Mouse (Mus musculus) hindbrain, postnatal 0 days (tissue): Measurements from ENCODE around the gene Pid1. TPM values are rescaled to one million over a fixed set of nuclear protein-coding genes. Genes with fewer than 3 reads are reported as not detected.

ENCODE experiments used
- ATAC-seq: fragments of 200-750 bp; cut with Nextera tagmentation; 2 replicates; pipeline ENCODE4 v1.8.0; 2017; ENCODE audit warnings: mild to moderate bottlenecking, moderate TSS enrichment, moderate library complexity
- DNase-seq: peaks from one replicate; pipeline ENCODE4 v3.0.0-alpha.2; 2015; ENCODE audit warnings: low spot score
- H3K27ac ChIP-seq: fragments of 300-500 bp; sonication (generic); 2 replicates; pipeline ENCODE4 v1.5.1; 2014; ENCODE audit warnings: mild to moderate bottlenecking
- H3K27me3 ChIP-seq: fragments of 300-500 bp; sonication (generic); 2 replicates; pipeline ENCODE4 v1.6.1; 2014; ENCODE audit warnings: low read length, mixed read lengths; ENCODE audit not compliant: insufficient read depth
- H3K36me3 ChIP-seq: fragments of 300-500 bp; sonication (generic); 2 replicates; pipeline ENCODE4 v1.6.1; 2014; ENCODE audit warnings: low read length, mixed read lengths; ENCODE audit not compliant: insufficient read depth
- H3K4me1 ChIP-seq: fragments of 300-500 bp; sonication (generic); 2 replicates; pipeline ENCODE4 v1.6.1; 2014; ENCODE audit warnings: antibody characterized with exemption, low read length, mixed read lengths; ENCODE audit not compliant: insufficient read depth
- H3K4me2 ChIP-seq: fragments of 300-500 bp; sonication (generic); 2 replicates; pipeline ENCODE4 v1.6.1; 2014; ENCODE audit warnings: low read depth, mild to moderate bottlenecking, low read length, moderate library complexity, mixed read lengths
- H3K4me3 ChIP-seq: fragments of 300-500 bp; sonication (generic); 2 replicates; pipeline ENCODE4 v1.5.1; 2014; ENCODE audit warnings: low read length
- H3K9ac ChIP-seq: fragments of 300-500 bp; sonication (generic); replicated peaks from 2 replicates; pipeline ENCODE4 v1.6.1; 2014; ENCODE audit warnings: mild to moderate bottlenecking, low read length, moderate library complexity, mixed read lengths
- H3K9me3 ChIP-seq: fragments of 300-500 bp; sonication (generic); 2 replicates; pipeline ENCODE4 v1.6.1; 2016; ENCODE audit warnings: low read length, mixed read lengths
- CTCF ChIP-seq: IDR thresholded peaks from 2 replicates; pipeline ENCODE4 v1.5.1; 2016; ENCODE audit warnings: antibody characterized with exemption, control low read depth, low read depth
- WGBS: fragments of 180-500 bp; shearing (Covaris S2); extraction: QIAGEN DNeasy Blood & Tissue Kit; methylation state at CpG from one replicate; pipeline ENCODE4 v1.1.7; 2014; 5-methylcytosine and 5-hydroxymethylcytosine counted together
- polyA plus RNA-seq: library from polyadenylated mRNA; unstranded; fragments of >200 nt; fragmentation: Nextera tagmentation; extraction: Ambion mirVana; gene quantifications from 2 replicates; pipeline ENCODE4 v1.2.1, GENCODE M21; 2015
- total RNA-seq: library from RNA; depleted of rRNA; stranded (reverse); fragments of >200 nt; gene quantifications from 2 replicates; pipeline ENCODE4 v1.2.3, GENCODE M21; 2014

Pid1 gene
- total and polyA plus RNA-seq, 2 experiments from 2014 or later, result 71.1 to 74.9 TPM

- Histone ChIP-seq H3K4me1 (peaks cover 8% of the 10 kb centered on the region; the same call in 1 of the 2 replicates), H3K36me3 (0 out of 2 replicates have a peak, but pooled peaks cover 7% of the 10 kb centered on the region), H3K9ac (no peak overlapping the region), H3K4me3 (no peak overlapping the region), H3K27ac (no peak overlapping the region), H3K4me2 (no peak overlapping the region), H3K9me3 (no peaks in the 10 kb centered on the region), H3K27me3 (no peaks in the 10 kb centered on the region)
- WGBS, result 83% methylated on average over 1 of the region's 1 CpGs
- no peak for DNase-seq
- no peak for TF ChIP-seq CTCF
- ATAC-seq, result no peak
Measured at GRCm38 (mm10) chr1:84382709-84383108, 18.7 kb upstream of the Pid1 start.

GRCm38 (mm10) chr1:84382064-84382463, 18.1 kb upstream of the Pid1 start:
- ATAC-seq (no peak), DNase-seq (no peak)
- H3K27ac ChIP-seq, result no peak overlapping the region
- no peak for TF ChIP-seq CTCF
- H3K9ac ChIP-seq, result no peak overlapping the region
- 98% methylated on average over 5 of the region's 5 CpGs for whole genome bisulfite sequencing
- H3K9me3 ChIP-seq, result no peaks in the 10 kb centered on the region
- no peaks in the 10 kb centered on the region for H3K27me3 ChIP-seq
- H3K36me3 ChIP-seq, result 0 out of 2 replicates have a peak, but pooled peaks cover 7% of the 10 kb centered on the region
- H3K4me1 ChIP-seq, result 0 out of 2 replicates have a peak, but pooled peaks cover 4% of the 10 kb centered on the region
- no peak overlapping the region for H3K4me3 ChIP-seq
- H3K4me2 ChIP-seq, result no peak overlapping the region

- DNase-seq (no peak), ATAC-seq (no peak)
- Histone ChIP-seq H3K4me1 (no peaks in the 10 kb centered on the region), H3K27me3 (no peaks in the 10 kb centered on the region), H3K27ac (no peak overlapping the region), H3K36me3 (0 out of 2 replicates have a peak, but pooled peaks cover 7% of the 10 kb centered on the region), H3K4me3 (no peak overlapping the region), H3K9me3 (no peaks in the 10 kb centered on the region), H3K9ac (no peak overlapping the region), H3K4me2 (no peak overlapping the region)
- TF ChIP-seq CTCF, result no peak
- WGBS, result 69% methylated on average over 3 of the region's 3 CpGs
Measured at GRCm38 (mm10) chr1:84380895-84381294, 16.9 kb upstream of the Pid1 start.

GRCm38 (mm10) chr1:84367733-84368132, 3.8 kb upstream of the Pid1 start:
- Histone ChIP-seq H3K36me3 (no peaks in the 10 kb centered on the region), H3K4me3 (no peak overlapping the region), H3K9ac (no peak overlapping the region), H3K27ac (no peak overlapping the region), H3K4me2 (no peak overlapping the region), H3K4me1 (no peaks in the 10 kb centered on the region), H3K9me3 (no peaks in the 10 kb centered on the region), H3K27me3 (no peaks in the 10 kb centered on the region)
- ATAC-seq (no peak), DNase-seq (no peak)
- WGBS, result 81% methylated on average over 3 of the region's 3 CpGs
- TF ChIP-seq CTCF, result no peak

- H3K9me3 ChIP-seq, result no peaks in the 10 kb centered on the region
- no peak for TF ChIP-seq CTCF
- no peak overlapping the region for H3K4me3 ChIP-seq
- no peaks in the 10 kb centered on the region for H3K36me3 ChIP-seq
- H3K4me1 ChIP-seq, result no peaks in the 10 kb centered on the region
- no peak for ATAC-seq
- no peaks in the 10 kb centered on the region for H3K27me3 ChIP-seq
- DNase-seq, result no peak
- H3K9ac ChIP-seq, result no peak overlapping the region
- H3K27ac ChIP-seq, result no peak overlapping the region
- no peak overlapping the region for H3K4me2 ChIP-seq
- WGBS, result 81% methylated on average over 3 of the region's 3 CpGs
Measured at GRCm38 (mm10) chr1:84366553-84366952, 2.6 kb upstream of the Pid1 start.

- Histone ChIP-seq H3K9me3 (no peaks in the 10 kb centered on the region), H3K36me3 (no peaks in the 10 kb centered on the region), H3K4me3 (no peak overlapping the region), H3K9ac (no peak overlapping the region), H3K27me3 (no peaks in the 10 kb centered on the region), H3K4me1 (no peaks in the 10 kb centered on the region), H3K4me2 (no peak overlapping the region), H3K27ac (no peak overlapping the region)
- no peak for ATAC-seq
- 89% methylated on average over 7 of the region's 7 CpGs for WGBS
- TF ChIP-seq CTCF, result no peak
- DNase-seq, result no peak
Measured at GRCm38 (mm10) chr1:84362709-84363617, 1.0 kb downstream of the Pid1 start.

GRCm38 (mm10) chr1:84362209-84362608, 1.8 kb downstream of the Pid1 start:
- WGBS, result 86% methylated on average over 1 of the region's 1 CpGs

More at GRCm38 (mm10) chr1:84362209-84362608, 1.8 kb downstream of the Pid1 start:
- no peaks in the 10 kb centered on the region for H3K9me3 ChIP-seq
- no peaks in the 10 kb centered on the region for H3K27me3 ChIP-seq
- no peak overlapping the region for H3K4me3 ChIP-seq
- DNase-seq (no peak), ATAC-seq (no peak)
- H3K36me3 ChIP-seq, result no peaks in the 10 kb centered on the region
- no peaks in the 10 kb centered on the region for H3K4me1 ChIP-seq
- H3K4me2 ChIP-seq, result no peak overlapping the region
- H3K27ac ChIP-seq, result no peak overlapping the region
- H3K9ac ChIP-seq, result no peak overlapping the region
- TF ChIP-seq CTCF, result no peak
